Mouse (Mus musculus): ENCODE data around the gene Slc38a7.
"Not testable (repeated sequence)": the region's sequence is repeated elsewhere in the genome, so short reads cannot be mapped to it uniquely, and the experiment has no call there.

Gene Slc38a7

GRCm38 (mm10) chr8:95853102-95853843 lies at the start of gene Slc38a7:
Gene Slc38a7, minus strand, starts transcription at chr8:95853539.
- DNase-seq, result peak; percentile 87 to 91

DNA sequence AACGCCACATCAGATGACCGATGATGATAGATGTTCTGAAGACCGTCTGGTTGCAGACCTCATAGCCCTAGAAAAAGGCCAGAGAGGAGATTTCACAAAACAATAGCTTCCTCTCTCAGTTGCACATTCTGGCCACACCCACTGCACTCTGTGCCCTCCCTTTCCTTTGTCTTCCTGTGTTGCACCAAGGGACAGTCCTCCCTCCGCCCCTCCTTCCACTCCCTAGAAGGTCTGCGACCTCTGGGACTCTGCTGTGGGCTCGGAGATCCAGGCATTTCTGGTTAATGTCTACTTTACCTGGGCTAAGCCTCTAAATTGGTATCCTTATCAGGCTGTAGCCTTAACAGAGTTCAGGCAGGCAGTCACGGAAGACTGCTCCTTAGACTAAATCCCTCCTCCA lies 48.5 kb upstream of the Slc38a7 start:
- no peak for DNase-seq

DNA sequence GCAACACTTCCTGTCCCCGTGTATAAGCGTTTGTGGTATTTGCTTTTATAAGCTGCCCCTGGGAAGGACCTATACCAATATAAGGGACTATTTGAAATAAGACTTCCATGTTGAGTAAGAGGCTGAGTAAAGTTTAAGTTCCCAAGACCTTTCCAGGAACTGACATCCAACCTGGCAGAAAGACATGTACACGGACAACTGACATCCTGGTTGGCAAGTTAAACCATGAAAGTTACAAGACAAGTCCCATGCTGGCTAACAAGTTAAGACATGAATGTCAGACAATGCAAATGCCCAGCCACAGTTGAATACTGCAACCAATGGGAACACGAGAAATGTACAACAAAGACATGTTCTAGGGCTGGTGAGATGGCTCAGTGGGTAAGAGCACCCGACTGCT lies 40.4 kb upstream of the Slc38a7 start:
- DNase-seq, result no peak

DNA sequence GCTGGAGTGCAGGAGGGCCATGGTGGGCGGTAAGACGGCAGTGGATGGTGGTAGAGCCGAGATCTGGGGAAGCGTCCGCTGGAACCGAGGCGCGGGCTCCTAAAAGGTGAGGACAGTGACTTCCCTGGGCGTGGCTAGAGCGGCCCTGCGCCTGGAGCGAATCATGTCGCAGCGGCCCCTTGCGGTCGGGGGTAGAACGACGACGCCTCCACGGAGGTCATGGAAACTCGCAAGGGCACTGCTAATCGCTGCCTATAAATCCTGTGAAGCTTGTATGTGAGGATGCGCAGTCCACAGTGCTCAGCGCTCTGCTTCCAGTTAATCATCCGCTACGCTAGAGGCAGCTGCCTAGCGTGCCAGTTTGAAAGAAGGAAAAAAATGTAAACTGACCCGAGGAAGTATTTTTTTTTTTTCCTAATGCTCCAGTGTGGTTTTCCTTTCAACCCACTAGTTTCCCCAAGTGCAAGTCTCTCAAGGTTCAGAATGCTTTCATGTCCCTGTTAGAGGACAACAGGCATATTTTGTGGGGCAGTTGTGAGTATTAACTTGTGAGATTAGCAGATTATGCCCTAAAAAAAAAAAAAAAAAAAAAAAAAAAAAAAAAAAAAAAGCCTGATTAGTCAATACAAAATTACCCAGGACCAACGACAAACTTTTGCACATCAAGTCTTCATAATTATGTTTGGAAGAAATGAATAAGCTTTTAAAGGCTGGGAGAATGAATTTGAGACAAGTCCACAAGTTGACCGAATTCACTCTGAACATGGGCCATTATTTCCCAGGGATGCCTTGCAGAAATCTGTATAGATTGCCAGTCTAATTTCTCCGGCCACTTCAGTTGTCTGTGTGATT lies 35.2 kb upstream of the Slc38a7 start, which contains the start of gene Got2:
Gene Got2, minus strand, starts transcription at position 263 of the 852 bp plus-strand sequence.
- DNase-seq, result peak; percentile 87 to 92

DNA sequence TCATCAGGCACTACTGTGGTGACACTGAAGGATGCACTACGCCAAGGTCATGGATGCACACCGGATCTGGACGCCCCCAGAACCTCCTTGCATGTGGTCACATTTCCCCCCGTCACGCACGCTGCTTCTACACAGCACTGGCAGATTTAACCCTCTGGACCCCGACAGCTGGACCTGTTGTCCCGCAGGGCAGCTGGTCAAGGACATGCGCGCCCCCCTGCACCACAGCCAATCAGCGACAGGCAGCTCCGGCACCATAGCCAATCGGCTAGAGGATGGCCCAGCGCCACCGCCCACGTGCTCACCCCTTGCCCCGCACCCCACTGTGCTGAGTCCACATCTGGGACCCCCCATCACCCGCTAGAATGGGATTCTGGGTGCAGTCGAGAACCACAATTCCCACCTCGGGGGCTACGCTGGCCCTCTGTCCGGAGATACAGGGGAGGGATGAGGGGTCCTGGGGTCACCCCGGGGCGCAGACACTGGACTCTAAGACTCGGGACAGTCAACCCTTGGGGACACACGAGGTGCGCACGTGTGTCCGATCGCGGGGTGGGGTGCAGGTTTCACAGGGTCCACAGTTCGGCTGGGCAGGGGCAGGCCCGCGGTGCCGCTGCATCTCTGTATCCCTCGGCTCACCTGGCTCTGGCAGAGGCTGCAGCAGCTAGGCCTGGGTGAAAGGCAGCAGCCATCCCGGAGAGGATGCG lies 34.4 kb upstream of the Slc38a7 start:
- peak; percentile 87 to 88 for DNase-seq

- DNase-seq, result peak; percentile 52 to 63
Measured at GRCm38 (mm10) chr8:95886647-95887577, 33.6 kb upstream of the Slc38a7 start.

DNA sequence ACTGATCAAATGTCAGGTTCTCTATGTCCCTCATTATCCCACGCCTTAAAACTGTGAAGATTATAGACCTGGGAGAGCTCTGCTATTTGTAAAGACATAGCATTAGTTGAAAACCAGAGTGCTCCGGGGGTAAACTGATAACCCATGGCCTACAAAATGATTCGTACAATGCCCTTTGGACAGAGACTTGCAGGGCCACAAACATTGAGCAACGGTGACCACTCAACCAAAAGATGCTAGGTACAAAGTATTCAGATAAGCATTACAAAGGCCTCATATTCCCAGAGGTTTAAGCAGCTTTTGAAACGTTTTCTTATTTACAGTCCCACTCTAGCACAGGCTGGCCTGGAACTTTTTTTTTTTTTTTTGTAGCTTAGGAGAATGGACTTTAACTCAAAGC lies 32.6 kb upstream of the Slc38a7 start:
- DNase-seq, result peak; percentile 7 to 30

DNA sequence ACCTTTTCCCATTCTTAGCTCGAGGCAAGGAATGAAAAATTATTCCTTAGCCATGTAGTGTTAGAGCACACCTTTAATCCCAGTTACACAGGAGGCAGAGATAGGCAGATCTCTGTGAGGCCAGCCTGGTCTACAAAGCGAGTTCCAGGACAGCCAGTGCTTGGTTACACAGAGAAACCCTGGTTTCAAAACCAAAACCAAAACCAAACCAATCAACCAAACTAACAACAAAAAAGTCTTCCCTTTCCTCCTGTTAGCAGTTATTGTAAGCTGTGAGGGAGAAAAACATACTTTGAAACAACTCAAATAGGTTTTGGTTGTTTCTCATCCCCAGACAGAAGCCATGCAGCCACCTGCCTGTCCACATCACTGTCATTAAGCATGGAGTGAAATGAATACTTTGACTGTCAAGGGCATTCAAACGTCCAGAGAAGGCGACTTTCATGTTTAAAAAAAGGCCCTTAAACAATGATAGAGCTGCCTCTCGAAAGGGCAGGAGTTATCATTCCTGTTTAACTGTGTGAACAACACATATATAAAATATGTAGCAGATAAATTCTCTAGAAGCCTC lies 32.0 kb upstream of the Slc38a7 start:
- DNase-seq, result no peak

DNA sequence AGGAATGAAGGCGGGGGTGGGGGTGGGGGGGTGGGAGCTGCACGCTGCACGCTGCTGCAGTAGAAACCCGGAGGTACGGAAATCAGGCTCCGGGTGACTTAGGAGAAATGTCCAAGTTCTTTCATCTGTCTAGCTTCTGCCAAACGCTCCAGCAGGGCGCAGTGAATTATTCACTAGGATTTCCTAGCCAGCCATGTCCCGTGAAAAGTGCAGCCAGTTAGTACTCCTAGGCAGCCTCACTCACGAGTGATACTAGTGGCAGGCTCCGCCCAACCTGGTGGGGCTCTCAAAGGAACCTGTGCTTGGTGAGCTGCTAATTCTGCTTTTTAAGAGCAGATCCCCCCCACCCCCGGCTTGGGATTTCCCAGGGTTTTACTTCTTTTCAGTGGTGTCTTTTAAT lies 31.2 kb upstream of the Slc38a7 start:
- DNase-seq, result peak; percentile 67

- no peak for DNase-seq
Measured at GRCm38 (mm10) chr8:95882191-95882590, 28.9 kb upstream of the Slc38a7 start.

- DNase-seq, result peak; percentile 22 to 23
Measured at GRCm38 (mm10) chr8:95881576-95881975, 28.2 kb upstream of the Slc38a7 start.

DNA sequence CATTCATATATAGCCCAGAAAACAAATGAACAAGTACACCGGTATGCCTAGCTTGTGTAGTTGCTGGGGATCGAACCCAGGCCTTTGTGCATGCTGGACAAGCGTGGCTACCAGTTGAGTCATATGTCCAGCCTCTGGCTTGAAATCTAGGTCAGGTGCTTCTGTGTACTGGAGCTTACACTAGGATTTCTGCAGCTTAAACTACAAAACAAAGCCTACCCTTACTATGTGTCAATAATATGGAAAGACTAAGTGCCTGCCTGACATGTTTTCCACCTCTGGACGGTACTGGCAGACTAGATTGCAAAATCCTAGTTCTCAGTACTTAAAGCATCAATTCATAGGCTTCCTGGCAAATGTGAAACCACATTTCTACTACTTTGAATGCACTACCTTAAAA lies 26.5 kb upstream of the Slc38a7 start:
- DNase-seq, result no peak

DNA sequence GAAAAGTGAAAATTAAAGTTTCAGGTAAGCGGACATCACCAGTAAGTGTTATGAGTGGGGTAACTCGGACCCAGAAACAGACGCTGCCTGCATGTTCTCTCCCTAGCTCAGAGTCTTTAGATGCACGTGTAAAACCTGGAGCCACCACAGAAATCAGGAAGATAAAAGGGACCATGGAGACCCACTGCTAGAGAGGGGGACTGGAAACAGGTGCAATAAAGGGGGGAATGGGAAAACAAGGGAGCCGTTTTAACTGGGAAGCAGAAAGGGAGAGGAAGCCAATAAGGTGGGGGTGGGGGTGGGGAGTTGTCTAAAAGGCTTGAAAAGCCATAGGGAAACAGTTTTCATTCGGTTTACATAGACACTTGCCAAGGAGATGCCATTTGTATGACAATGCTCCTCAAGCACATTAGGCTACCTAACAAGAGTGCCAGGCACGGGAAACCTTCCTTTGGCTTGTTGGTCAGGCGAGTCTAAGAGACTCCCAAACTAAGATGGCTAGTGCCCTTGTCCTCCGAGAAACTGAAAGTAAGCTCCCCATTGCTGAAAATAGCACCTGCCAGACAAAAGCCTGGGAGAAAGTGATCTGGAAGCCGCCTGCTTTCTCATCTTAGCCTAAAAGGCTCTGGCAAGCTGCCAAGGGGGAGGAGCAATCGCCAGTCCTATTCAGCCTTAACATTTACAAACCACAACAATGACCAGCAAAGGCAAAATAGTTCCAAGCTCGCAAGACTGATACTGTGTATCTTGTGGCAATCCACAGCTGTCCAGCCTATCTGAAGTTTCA lies 25.0 kb upstream of the Slc38a7 start:
- DNase-seq, result peak; percentile 37 to 71

DNA sequence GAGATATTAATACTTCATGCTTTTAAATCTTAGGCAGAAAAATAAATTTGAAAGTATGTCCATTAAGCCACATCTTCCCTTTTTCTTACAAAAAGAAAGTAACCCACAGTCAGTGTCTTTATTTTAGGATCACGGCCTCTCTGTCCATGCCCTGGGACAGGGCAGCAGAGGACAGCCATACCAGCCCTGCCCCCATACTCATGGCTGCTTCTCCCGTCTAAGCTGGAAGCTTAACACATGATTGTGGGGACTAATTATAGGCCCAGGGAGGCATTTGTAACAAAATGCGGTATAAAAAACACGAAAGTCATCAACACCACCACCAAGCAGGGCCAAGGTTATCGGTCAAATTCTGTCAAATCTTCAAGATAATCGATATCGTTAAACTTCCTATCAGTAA lies 21.9 kb upstream of the Slc38a7 start:
- no peak for DNase-seq

- no peak for DNase-seq
Measured at GRCm38 (mm10) chr8:95871690-95872089, 18.4 kb upstream of the Slc38a7 start.

GRCm38 (mm10) chr8:95864851-95865250 lies 11.5 kb upstream of the Slc38a7 start:
- DNase-seq, result not testable (repeated sequence)

- not testable (repeated sequence) for DNase-seq
Measured at GRCm38 (mm10) chr8:95863761-95864440, 10.6 kb upstream of the Slc38a7 start.

- no peak for DNase-seq
Measured at GRCm38 (mm10) chr8:95854174-95854573, 835 bp upstream of the Slc38a7 start.

DNA sequence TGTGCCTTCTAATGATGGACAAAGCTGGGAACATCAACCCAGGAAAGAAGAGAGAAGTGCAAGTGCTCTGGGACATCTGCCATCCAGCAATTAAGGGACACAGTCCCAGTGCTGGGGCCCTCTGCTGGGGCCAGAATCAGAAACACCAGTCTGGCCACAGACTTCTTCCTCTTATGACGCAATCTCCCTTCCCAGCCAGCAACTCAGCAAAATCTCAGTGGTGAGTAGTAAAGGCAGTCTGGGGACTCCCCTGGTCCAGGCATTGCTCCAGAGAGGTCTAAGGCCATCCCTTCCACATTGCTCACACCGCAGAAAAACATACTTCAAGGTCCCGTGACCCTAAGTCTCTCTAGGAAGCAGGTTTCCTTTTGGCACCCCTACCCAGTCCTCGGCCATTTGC lies 1.0 kb downstream of the Slc38a7 start:
- peak; percentile 63 for DNase-seq

DNA sequence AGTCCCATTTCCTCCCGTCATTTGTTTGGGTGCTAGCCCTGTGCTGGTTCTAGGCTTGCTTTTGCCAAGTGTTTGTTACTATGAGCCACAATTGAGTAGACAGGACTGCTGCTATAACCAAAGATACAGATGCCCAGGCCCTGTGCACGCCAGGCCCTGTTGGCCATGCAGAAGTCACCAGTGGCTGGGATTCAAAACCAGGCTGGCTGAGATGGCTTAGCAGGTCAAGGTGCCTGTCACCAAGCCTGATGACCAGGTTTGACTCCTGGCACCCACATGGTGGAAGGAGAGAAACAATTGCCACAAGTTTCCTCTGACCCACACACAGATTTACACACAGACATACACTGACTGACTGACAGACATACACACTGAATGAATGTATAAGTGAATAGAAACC lies 3.0 kb downstream of the Slc38a7 start:
- DNase-seq, result no peak

All from kidney, adult 8-10 months (tissue).